Mouse (Mus musculus) liver, embryonic 14.5 days (tissue): Measurements from ENCODE around the gene Abraxas2. TPM values are rescaled to one million over a fixed set of nuclear protein-coding genes. Genes with fewer than 3 reads are reported as not detected.
A peak's percentile ranks its signal among the peaks of the same experiment; 100 is the strongest.

Experiments used
- ATAC-seq: fragments of 200-750 bp; cut with Nextera tagmentation; 2 replicates; pipeline ENCODE4 v1.8.0; 2017; ENCODE audit warnings: moderate number of reproducible peaks, mild to moderate bottlenecking, moderate library complexity; ENCODE audit not compliant: insufficient read depth
- DNase-seq, 3 experiments: peaks; one replicate each; pipeline ENCODE4 v3.0.0-alpha.2; 2012 to 2013; ENCODE audit warnings: low read depth in 3 of 3, low spot score in 3 of 3
- H3K27ac ChIP-seq: fragments of 300-500 bp; sonication (generic); 2 replicates; pipeline ENCODE4 v1.5.1; 2014; ENCODE audit warnings: moderate library complexity, mild to moderate bottlenecking, control low read depth, inconsistent platforms
- H3K27me3 ChIP-seq: fragments of 300-500 bp; sonication (generic); 2 replicates; pipeline ENCODE4 v1.6.1; 2014; ENCODE audit warnings: mild to moderate bottlenecking, low read length, moderate library complexity; ENCODE audit not compliant: control insufficient read depth, insufficient read depth
- H3K36me3 ChIP-seq: fragments of 300-500 bp; sonication (generic); replicated peaks from 2 replicates; pipeline ENCODE4 v1.6.1; 2014; ENCODE audit warnings: low read depth; ENCODE audit not compliant: control insufficient read depth, insufficient read depth
- H3K4me1 ChIP-seq, 2 experiments: fragments of 200-500 bp in 1 of 2; fragments of 300-500 bp in 1 of 2; sonication (generic) in 1 of 2; replicated peaks; 2 replicates each; pipeline ENCODE4 v1.6.1; 2012 to 2014; ENCODE audit warnings: antibody characterized with exemption in 1 of 2, inconsistent platforms in 1 of 2, low read length in 1 of 2; ENCODE audit not compliant: control insufficient read depth in 2 of 2, insufficient read depth in 2 of 2
- H3K4me2 ChIP-seq: fragments of 300-500 bp; sonication (generic); 2 replicates; pipeline ENCODE4 v1.6.1; 2014; ENCODE audit warnings: low read depth, mild to moderate bottlenecking, control low read depth, moderate library complexity
- H3K4me3 ChIP-seq, 2 experiments: fragments of 200-500 bp in 1 of 2; fragments of 300-500 bp in 1 of 2; sonication (generic) in 1 of 2; 2 replicates each; pipeline ENCODE4 v1.5.1; 2012 to 2014; ENCODE audit warnings: low read depth in 2 of 2, low read length in 2 of 2, mild to moderate bottlenecking in 2 of 2, control low read depth in 1 of 2, inconsistent platforms in 1 of 2, moderate library complexity in 1 of 2; ENCODE audit not compliant: insufficient read depth in 1 of 2
- H3K9ac ChIP-seq: fragments of 300-500 bp; sonication (generic); replicated peaks from 2 replicates; pipeline ENCODE4 v1.6.1; 2014; ENCODE audit warnings: mild to moderate bottlenecking, control low read depth, moderate library complexity
- H3K9me3 ChIP-seq: fragments of 300-500 bp; sonication (generic); 2 replicates; pipeline ENCODE4 v1.6.1; 2016; ENCODE audit warnings: low read length, mixed read lengths; ENCODE audit not compliant: control insufficient read depth
- CTCF ChIP-seq: IDR thresholded peaks from 2 replicates; pipeline ENCODE4 v1.5.1; 2016; ENCODE audit warnings: antibody characterized with exemption, low read depth, control low read depth
- EP300 ChIP-seq: IDR thresholded peaks from 2 replicates; pipeline ENCODE4 v1.6.1; 2016; ENCODE audit warnings: antibody characterized with exemption, low read depth
- WGBS: fragments of 180-500 bp; shearing (Covaris S2); extraction: QIAGEN DNeasy Blood & Tissue Kit; methylation state at CpG from one replicate; pipeline ENCODE4 v1.1.7; 2014; ENCODE audit not compliant: insufficient replicate concordance; 5-methylcytosine and 5-hydroxymethylcytosine counted together
- polyA plus RNA-seq, 2 experiments: library from polyadenylated mRNA; depleted of rRNA in 1 of 2; stranded (reverse) in 1 of 2; unstranded in 1 of 2; fragments of >200 nt; fragmentation: Nextera tagmentation in 1 of 2; extraction: Ambion mirVana in 1 of 2; gene quantifications; 2 replicates each; pipeline versions ENCODE4 v1.2.1 to v1.2.3; 2012 to 2014

Abraxas2 gene
- polyA plus RNA-seq, 2 experiments: 7.4 to 10.7 TPM

GRCm38 (mm10) chr7:132903796-132904195 is 44.8 kb downstream of the Abraxas2 start:
- H3K9me3 ChIP-seq: no peaks in the 10 kb centered on the region

GRCm38 (mm10) chr7:132921971-132922370 is 62.9 kb downstream of the Abraxas2 start:
- Histone ChIP-seq H3K4me2 (no peak overlapping the region), H3K9me3 (no peaks in the 10 kb centered on the region), H3K4me1 (no peaks in the 10 kb centered on the region; a peak in 1 of 4 replicates), H3K4me3 (no peak overlapping the region), H3K27ac (no peak overlapping the region), H3K36me3 (no peaks in the 10 kb centered on the region), H3K27me3 (no peaks in the 10 kb centered on the region), H3K9ac (no peak overlapping the region)
- ATAC-seq (no peak), DNase-seq (no peak)
- no peak for TF ChIP-seq EP300
- TF ChIP-seq CTCF: no peak
- 37% methylated on average over 3 of the region's 3 CpGs for WGBS

More at GRCm38 (mm10) chr7:132903796-132904195, 44.8 kb downstream of the Abraxas2 start:
- no peak overlapping the region for H3K4me2 ChIP-seq
- DNase-seq (no peak), ATAC-seq (no peak)
- no peaks in the 10 kb centered on the region for H3K4me1 ChIP-seq
- 43% methylated on average over 3 of the region's 3 CpGs for WGBS
- no peaks in the 10 kb centered on the region for H3K36me3 ChIP-seq
- no peak overlapping the region for H3K27ac ChIP-seq
- TF ChIP-seq CTCF: no peak
- no peak for TF ChIP-seq EP300
- no peak overlapping the region for H3K9ac ChIP-seq
- no peak overlapping the region for H3K4me3 ChIP-seq
- no peaks in the 10 kb centered on the region for H3K27me3 ChIP-seq

GRCm38 (mm10) chr7:132925227-132925626 is 66.2 kb downstream of the Abraxas2 start:
- DNase-seq: no peak
- Histone ChIP-seq H3K36me3 (no peaks in the 10 kb centered on the region), H3K27me3 (no peaks in the 10 kb centered on the region), H3K4me1 (peaks cover 0 to 2% of the 10 kb centered on the region in 2 experiments; a peak in 1 of 4 replicates), H3K9me3 (no peaks in the 10 kb centered on the region), H3K9ac (no peak overlapping the region), H3K27ac (no peak overlapping the region), H3K4me3 (no peak overlapping the region), H3K4me2 (no peak overlapping the region)
- WGBS: 43% methylated on average over 2 of the region's 2 CpGs
- ATAC-seq: no peak
- TF ChIP-seq EP300 (no peak), CTCF (no peak)

GRCm38 (mm10) chr7:132927201-132927600 is 68.2 kb downstream of the Abraxas2 start:
- Histone ChIP-seq H3K4me1 (peaks cover 0 to 3% of the 10 kb centered on the region in 2 experiments; a peak in 1 of 4 replicates), H3K4me3 (no peak overlapping the region), H3K27ac (no peak overlapping the region), H3K36me3 (no peaks in the 10 kb centered on the region), H3K27me3 (no peaks in the 10 kb centered on the region), H3K9ac (no peak overlapping the region), H3K4me2 (no peak overlapping the region), H3K9me3 (no peaks in the 10 kb centered on the region)
- ATAC-seq: no peak
- WGBS: 42% methylated on average over 3 of the region's 3 CpGs
- TF ChIP-seq CTCF: no peak
- TF ChIP-seq EP300: no peak
- DNase-seq: no peak

GRCm38 (mm10) chr7:132930055-132930454 is 71.0 kb downstream of the Abraxas2 start:
- Histone ChIP-seq H3K4me2 (peak overlapping the region; percentile 73), H3K4me1 (peaks cover 3 to 9% of the 10 kb centered on the region in 2 experiments), H3K9me3 (no peaks in the 10 kb centered on the region), H3K27me3 (no peaks in the 10 kb centered on the region), H3K36me3 (no peaks in the 10 kb centered on the region), H3K27ac (no peak overlapping the region), H3K9ac (peak overlapping the region; percentile 58), H3K4me3 (peak overlapping the region; percentile 81 to 90)
- TF ChIP-seq EP300: no peak
- TF ChIP-seq CTCF: peak; percentile 61
- DNase-seq (peak in 2 of 3 experiments; percentile 18 to 31), ATAC-seq (no peak)
- WGBS: 75% methylated on average over 5 of the region's 5 CpGs
